Mouse (Mus musculus) small intestine, adult 2 months (tissue): ENCODE measurements around the gene Camta1.

ENCODE experiments used
- CTCF ChIP-seq: fragments of 200-500 bp; IDR thresholded peaks from 2 replicates; pipeline ENCODE4 v1.5.1; 2012; ENCODE audit warnings: low read depth, mild to moderate bottlenecking, control low read depth, inconsistent platforms, low read length, moderate library complexity, mixed read lengths; ENCODE audit not compliant: insufficient replicate concordance, insufficient read length; ENCODE audit errors: extremely low read depth
- POLR2A ChIP-seq: fragments of 200-500 bp; IDR thresholded peaks from 2 replicates; pipeline ENCODE4 v1.6.1; 2012; ENCODE audit warnings: low read depth, mild to moderate bottlenecking, control low read depth, inconsistent platforms, low read length, moderate library complexity

- TF ChIP-seq POLR2A: no peak
- TF ChIP-seq CTCF: no peak
Observed at GRCm38 (mm10) chr4:151180394-151180902, 681.2 kb downstream of the Camta1 start.
